Mouse (Mus musculus) liver, embryonic 14.5 days (tissue): ENCODE data around the gene Agpat4.

Experiments
- CTCF ChIP-seq: IDR thresholded peaks from 2 replicates; pipeline ENCODE4 v1.5.1; 2016; ENCODE audit warnings: antibody characterized with exemption, low read depth, control low read depth
- EP300 ChIP-seq: IDR thresholded peaks from 2 replicates; pipeline ENCODE4 v1.6.1; 2016; ENCODE audit warnings: antibody characterized with exemption, low read depth

- TF ChIP-seq CTCF (no peak), EP300 (no peak)
Measured at GRCm38 (mm10) chr17:12264293-12264692, 145.8 kb downstream of the Agpat4 start.
